Mouse (Mus musculus) ovary, postnatal 14 days (tissue): ENCODE results near the gene Bcl2l13.
"Not testable (repeated sequence)": the region's sequence is repeated elsewhere in the genome, so short reads cannot be mapped to it uniquely, and the experiment has no call there.

Experiments
- DNase-seq: peaks from one replicate; pipeline ENCODE4 v3.0.0; 2022; ENCODE audit warnings: low spot score

The Bcl2l13 gene

GRCm38 (mm10) chr6:120901776-120902645, 66.0 kb downstream of the Bcl2l13 start:
- no peak for DNase-seq

GRCm38 (mm10) chr6:120903450-120903912, 67.5 kb downstream of the Bcl2l13 start:
- no peak for DNase-seq

- DNase-seq, result no peak
These were observed 67.9 kb downstream of the Bcl2l13 start for GRCm38 (mm10) chr6:120903961-120904360.

- DNase-seq, result no peak
These were observed 69.1 kb downstream of the Bcl2l13 start for GRCm38 (mm10) chr6:120905111-120905510.

- no peak for DNase-seq
These were observed 70.5 kb downstream of the Bcl2l13 start for GRCm38 (mm10) chr6:120906521-120906920.

GRCm38 (mm10) chr6:120907876-120908597, 72.0 kb downstream of the Bcl2l13 start:
- DNase-seq, result not testable (repeated sequence)

GRCm38 (mm10) chr6:120909501-120909900, 73.5 kb downstream of the Bcl2l13 start:
- no peak for DNase-seq

- DNase-seq, result no peak
These were observed 75.4 kb downstream of the Bcl2l13 start for GRCm38 (mm10) chr6:120911213-120912007.

GRCm38 (mm10) chr6:120912931-120913330, 76.9 kb downstream of the Bcl2l13 start:
- DNase-seq, result no peak

- no peak for DNase-seq
These were observed 77.8 kb downstream of the Bcl2l13 start for GRCm38 (mm10) chr6:120913783-120914182.

GRCm38 (mm10) chr6:120914533-120914910, 78.5 kb downstream of the Bcl2l13 start:
- DNase-seq, result no peak

- DNase-seq, result no peak
These were observed 79.1 kb downstream of the Bcl2l13 start for GRCm38 (mm10) chr6:120914911-120915648.

GRCm38 (mm10) chr6:120915649-120915975, 79.6 kb downstream of the Bcl2l13 start:
- no peak for DNase-seq

GRCm38 (mm10) chr6:120916074-120916971, 80.3 kb downstream of the Bcl2l13 start, which contains the start of gene Bid:
TSS of gene Bid (minus strand) at chr6:120916853.
- DNase-seq, result peak; percentile 85

GRCm38 (mm10) chr6:120916972-120917881, 81.2 kb downstream of the Bcl2l13 start:
- not testable (repeated sequence) for DNase-seq

GRCm38 (mm10) chr6:120917975-120918374, 82.0 kb downstream of the Bcl2l13 start:
- no peak for DNase-seq

- DNase-seq, result not testable (repeated sequence)
These were observed 88.8 kb downstream of the Bcl2l13 start for GRCm38 (mm10) chr6:120924791-120925321.

- no peak for DNase-seq
These were observed 90.9 kb downstream of the Bcl2l13 start for GRCm38 (mm10) chr6:120926880-120927279.

- no peak for DNase-seq
These were observed 91.8 kb downstream of the Bcl2l13 start for GRCm38 (mm10) chr6:120927765-120928164.
